In genomic region chr16:50095858-50096551, GRCm38 (mm10) we compare ENCODE assay signal across 16 mouse cellular contexts.
DNase-seq lines count a peak whose midpoint lies in the region; ATAC-seq and TF ChIP-seq lines count a peak whose summit lies in the region.
"Had no signal": no experiment of that assay in that cellular context is flagged by ENCODE, and none has a peak within 500 bp of the region (broad histone marks: within the 10 kb centered on the region; RNA-seq: fewer than 3 reads in every experiment).

No protein-coding gene starts in this region.

- no peak for TF ChIP-seq RAD21 in MEL (IDR thresholded peaks at IDR 0.05; ENCODE audit: low read depth, low read length)

- peak; percentile 77 to 85 for TF ChIP-seq EP300 in MEL (IDR thresholded peaks at IDR 0.05; ENCODE audit: low read depth in 1 of 2, low read length in 2 of 2)
- TF ChIP-seq EP300 in liver, embryonic 14.5 days (IDR thresholded peaks at IDR 0.05; ENCODE audit: low read depth): peak; percentile 82

- 50% methylated on average over 6 of the region's 6 CpGs for WGBS in intestine, embryonic 16.5 days
- 13% methylated on average over 6 of the region's 6 CpGs for WGBS in liver, embryonic 14.5 days (ENCODE audit: insufficient replicate concordance)
- 75% methylated on average over 6 of the region's 6 CpGs for WGBS in hindbrain, embryonic 13.5 days

- no peaks in the 10 kb centered on the region for H3K9me3 ChIP-seq in MEL (replicated peaks; ENCODE audit: insufficient read depth, low read length)
- H3K9me3 ChIP-seq in intestine, embryonic 16.5 days (ENCODE audit: control insufficient read depth, low read length): no peaks in the 10 kb centered on the region
- H3K9me3 ChIP-seq in liver, embryonic 14.5 days (ENCODE audit: control insufficient read depth, low read length): no peaks in the 10 kb centered on the region
- H3K9me3 ChIP-seq in hindbrain, embryonic 13.5 days: no peaks in the 10 kb centered on the region
- H3K9me3 ChIP-seq: forebrain, embryonic 10.5 days had no signal

- no peak overlapping the region for H3K4me3 ChIP-seq in MEL (ENCODE audit: control insufficient read depth in 1 of 2, insufficient read depth in 1 of 2, low read depth in 2 of 2, low read length in 2 of 2)
- H3K4me3 ChIP-seq in intestine, embryonic 16.5 days (ENCODE audit: low read length): no peak overlapping the region
- no peak overlapping the region for H3K4me3 ChIP-seq in liver, embryonic 14.5 days (ENCODE audit: insufficient read depth in 1 of 2, low read depth in 2 of 2, low read length in 2 of 2)
- H3K4me3 ChIP-seq in hindbrain, embryonic 13.5 days: no peak overlapping the region
- H3K4me3 ChIP-seq: forebrain, embryonic 10.5 days had no signal

- H3K27me3 ChIP-seq in MEL (ENCODE audit: control insufficient read depth in 1 of 2, insufficient read depth in 2 of 2, low read length in 2 of 2): no peaks in the 10 kb centered on the region
- no peaks in the 10 kb centered on the region for H3K27me3 ChIP-seq in intestine, embryonic 16.5 days (replicated peaks; ENCODE audit: control insufficient read depth, insufficient read depth, low read length)
- H3K27me3 ChIP-seq in liver, embryonic 14.5 days (ENCODE audit: control insufficient read depth, insufficient read depth, low read length): no peaks in the 10 kb centered on the region
- no peaks in the 10 kb centered on the region for H3K27me3 ChIP-seq in hindbrain, embryonic 13.5 days

- intact Hi-C loops in heart, postnatal 36 days (cut with DNase I): no loop called here

- no peak for TF ChIP-seq CTCF in MEL (IDR thresholded peaks at IDR 0.05 in 2 of 3, conservative IDR thresholded peaks at IDR 0.05 in 1 of 3; ENCODE audit: control insufficient read depth in 1 of 3, insufficient read depth in 1 of 3, low read depth in 2 of 3, low read length in 3 of 3, poor library complexity in 1 of 3, severe bottlenecking in 1 of 3)
- TF ChIP-seq CTCF in liver, embryonic 14.5 days (IDR thresholded peaks at IDR 0.05; ENCODE audit: low read depth): no peak

- peak overlapping the region; percentile 18; the same call in 1 of the 2 replicates for H3K4me2 ChIP-seq in intestine, embryonic 16.5 days (ENCODE audit: low read depth, low read length)
- peak overlapping the region; percentile 32 for H3K4me2 ChIP-seq in liver, embryonic 14.5 days (ENCODE audit: low read depth)
- no peak overlapping the region for H3K4me2 ChIP-seq in hindbrain, embryonic 13.5 days

- H3K4me1 ChIP-seq in MEL (ENCODE audit: control insufficient read depth in 1 of 2, insufficient read depth in 2 of 2, low read length in 2 of 2): peaks cover 0 to 6% of the 10 kb centered on the region in 2 experiments; a peak in 2 of 4 replicates
- peaks cover 3% of the 10 kb centered on the region; the same call in 1 of the 2 replicates for H3K4me1 ChIP-seq in intestine, embryonic 16.5 days (ENCODE audit: control insufficient read depth, insufficient read depth, low read length)
- peaks cover 9 to 14% of the 10 kb centered on the region in 2 experiments for H3K4me1 ChIP-seq in liver, embryonic 14.5 days (replicated peaks; ENCODE audit: control insufficient read depth in 2 of 2, insufficient read depth in 2 of 2, low read length in 1 of 2)
- H3K4me1 ChIP-seq in hindbrain, embryonic 13.5 days (replicated peaks): no peaks in the 10 kb centered on the region
- H3K4me1 ChIP-seq: forebrain, embryonic 10.5 days had no signal

- peaks cover 0 to 6% of the 10 kb centered on the region in 2 experiments; a peak in 2 of 4 replicates for H3K36me3 ChIP-seq in MEL (ENCODE audit: control insufficient read depth in 1 of 2, insufficient read depth in 2 of 2, low read length in 2 of 2)
- H3K36me3 ChIP-seq in intestine, embryonic 16.5 days (ENCODE audit: control insufficient read depth, insufficient read depth, low read length): no peaks in the 10 kb centered on the region
- no peaks in the 10 kb centered on the region for H3K36me3 ChIP-seq in liver, embryonic 14.5 days (replicated peaks; ENCODE audit: control insufficient read depth, insufficient read depth, low read depth)
- H3K36me3 ChIP-seq in hindbrain, embryonic 13.5 days: no peaks in the 10 kb centered on the region
- H3K36me3 ChIP-seq: forebrain, embryonic 10.5 days had no signal

- H3K79me2 ChIP-seq in MEL (ENCODE audit: control insufficient read depth, insufficient read depth, low read length, poor library complexity): no peaks in the 10 kb centered on the region

- H3K27ac ChIP-seq in MEL (ENCODE audit: control insufficient read depth, low read depth, low read length): no peak overlapping the region
- H3K27ac ChIP-seq in intestine, embryonic 16.5 days (ENCODE audit: low read length): peak overlapping the region; percentile 80
- H3K27ac ChIP-seq in liver, embryonic 14.5 days: no peak overlapping the region
- no peak overlapping the region for H3K27ac ChIP-seq in hindbrain, embryonic 13.5 days
- H3K27ac ChIP-seq: forebrain, embryonic 10.5 days had no signal

- H3K9ac ChIP-seq in MEL (ENCODE audit: control insufficient read depth, low read depth, low read length, poor library complexity, severe bottlenecking): no peak overlapping the region
- H3K9ac ChIP-seq in intestine, embryonic 16.5 days (ENCODE audit: low read depth, low read length): no peak overlapping the region
- H3K9ac ChIP-seq in liver, embryonic 14.5 days (replicated peaks): no peak overlapping the region
- no peak overlapping the region for H3K9ac ChIP-seq in hindbrain, embryonic 13.5 days

- no peak for TF ChIP-seq POLR2A in MEL (IDR thresholded peaks at IDR 0.05; ENCODE audit: control insufficient read depth in 1 of 2, insufficient read depth in 1 of 2, low read depth in 1 of 2, low read length in 2 of 2, poor library complexity in 1 of 2)

- ATAC-seq in intestine, embryonic 16.5 days: peak; percentile 98
- ATAC-seq in liver, embryonic 14.5 days (ENCODE audit: insufficient read depth): peak; percentile 95
- no peak for ATAC-seq in hindbrain, embryonic 13.5 days (ENCODE audit: low FRiP score)
- no peak for ATAC-seq in erythroid progenitor cell, adult 5-6 weeks (replicated peaks; ENCODE audit: low FRiP score, poor library complexity, severe bottlenecking)
- ATAC-seq: inflammation-experienced regulatory T-cells, adult 6 months had no signal

- DNase-seq in heart, adult 11 months: peak; percentile 76
- DNase-seq in heart, postnatal 36 days: no peak
- DNase-seq in MEL (ENCODE audit: low read depth, low spot score): peak; percentile 64
- peak; percentile 30 to 54 (median 43) for DNase-seq in liver, embryonic 14.5 days (ENCODE audit: low read depth in 3 of 3, low spot score in 3 of 3)
- DNase-seq in adrenal gland, postnatal 10 days: no peak
- DNase-seq: adrenal gland, adult 8-10 months; cerebellum, postnatal 25 days; heart, adult 18-20 months; heart, postnatal 14 days; layer of hippocampus, adult 9-11 months; retina, postnatal 1 day had no signal

TF ChIP-seq in MEL, 35 proteins besides CTCF, POLR2A, EP300 and RAD21 (continues in another document):
- TF ChIP-seq RCOR1 (IDR thresholded peaks at IDR 0.05; ENCODE audit: low read depth, low read length) (peak; percentile 61; the same call in 1 of the 2 replicates), ETS1 (IDR thresholded peaks at IDR 0.05; ENCODE audit: low read depth, low read length) (peak; percentile 47; the same call in 1 of the 2 replicates), E2F4 (IDR thresholded peaks at IDR 0.05; ENCODE audit: borderline replicate concordance, low read depth, low read length) (no peak), POLR2AphosphoS2 (IDR thresholded peaks at IDR 0.05; ENCODE audit: low read length) (no peak), USF2 (IDR thresholded peaks at IDR 0.05; ENCODE audit: borderline replicate concordance in 1 of 2, insufficient read depth in 1 of 2, low read depth in 1 of 2, low read length in 2 of 2) (no peak), JUND (IDR thresholded peaks at IDR 0.05; ENCODE audit: low read depth, low read length) (no peak), USF1 (IDR thresholded peaks at IDR 0.05; ENCODE audit: low read depth, low read length) (no peak), NRF1 (IDR thresholded peaks at IDR 0.05; ENCODE audit: insufficient read depth, low read depth, low read length, poor library complexity, severe bottlenecking) (no peak), ELF1 (IDR thresholded peaks at IDR 0.05; ENCODE audit: low read depth, low read length) (no peak), GATA1 (IDR thresholded peaks at IDR 0.05; ENCODE audit: low read depth, low read length) (peak; percentile 82), ZNF384 (IDR thresholded peaks at IDR 0.05; ENCODE audit: low read depth, low read length) (no peak), TCF12 (IDR thresholded peaks at IDR 0.05; ENCODE audit: low read depth, low read length) (peak; percentile 79), ZKSCAN1 (IDR thresholded peaks at IDR 0.05; ENCODE audit: low read depth, low read length) (no peak), MAX (IDR thresholded peaks at IDR 0.05; ENCODE audit: low read length) (no peak), NELFE (IDR thresholded peaks at IDR 0.05; ENCODE audit: low read depth, low read length) (no peak), MAZ (IDR thresholded peaks at IDR 0.05; ENCODE audit: low read depth, low read length) (no peak), SIN3A (IDR thresholded peaks at IDR 0.05; ENCODE audit: low read length) (no peak), UBTF (IDR thresholded peaks at IDR 0.05; ENCODE audit: borderline replicate concordance, insufficient read depth, low read depth, low read length) (no peak), MYC (IDR thresholded peaks at IDR 0.05; ENCODE audit: low read depth, low read length) (no peak), GABPA (IDR thresholded peaks at IDR 0.05; ENCODE audit: low read depth, low read length) (no peak), ZC3H11A (IDR thresholded peaks at IDR 0.05; ENCODE audit: low read depth, low read length) (no peak), ZMIZ1 (IDR thresholded peaks at IDR 0.05; ENCODE audit: low read depth, low read length) (no peak), MEF2A (IDR thresholded peaks at IDR 0.05; ENCODE audit: extremely low read depth, insufficient replicate concordance, low read depth, low read length, poor library complexity, severe bottlenecking) (no peak), KAT2A (conservative IDR thresholded peaks at IDR 0.05; ENCODE audit: low read depth, low read length) (no peak), TBP (IDR thresholded peaks at IDR 0.05; ENCODE audit: low read depth, low read length) (no peak), CHD2 (IDR thresholded peaks at IDR 0.05; ENCODE audit: low read length) (no peak), BHLHE40 (IDR thresholded peaks at IDR 0.05; ENCODE audit: borderline replicate concordance, low read depth, low read length) (no peak), MAFK (IDR thresholded peaks at IDR 0.05; ENCODE audit: borderline replicate concordance, low read depth, low read length) (no peak), TAL1 (IDR thresholded peaks at IDR 0.05; ENCODE audit: low read length) (peak; percentile 66), POLR2AphosphoS5 (IDR thresholded peaks at IDR 0.05; ENCODE audit: borderline replicate concordance, low read depth, low read length) (no peak), CHD1 (IDR thresholded peaks at IDR 0.05; ENCODE audit: low read depth, low read length) (no peak)

Comparison
In these comparisons a context has a peak if more than half of its experiments do, and no peak if none do; other contexts are left out.
1. DNase-seq: peak in heart, adult 11 months (single experiment), MEL (single experiment) and liver, embryonic 14.5 days (3 of 3); none in heart, postnatal 36 days (0 of 2) and adrenal gland, postnatal 10 days (single experiment).
2. ATAC-seq: peak in intestine, embryonic 16.5 days (single experiment) and liver, embryonic 14.5 days (single experiment); none in hindbrain, embryonic 13.5 days (single experiment) and erythroid progenitor cell, adult 5-6 weeks (single experiment).